Mouse (Mus musculus): Measurements from ENCODE around the gene Tial1. TPM values are rescaled to one million over a fixed set of nuclear protein-coding genes. Genes with fewer than 3 reads are reported as not detected.
A peak's percentile ranks its signal among the peaks of the same experiment; 100 is the strongest.

Gene Tial1
- total RNA-seq, 2 experiments from 2014 or later: 46.9 to 50.7 TPM

- Histone ChIP-seq H3K27ac (no peak overlapping the region), H3K4me3 (no peak overlapping the region)
- DNase-seq: no peak
- intact Hi-C loops (cut with DNase I): no loop called here
- TF ChIP-seq CTCF (IDR thresholded peaks at IDR 0.05): no peak
These were observed 20.9 kb downstream of the Tial1 start for GRCm38 (mm10) chr7:128440584-128440983.

GRCm38 (mm10) chr7:128439251-128439650 is 22.3 kb downstream of the Tial1 start:
- intact Hi-C loops (cut with DNase I): no loop called here
- Histone ChIP-seq H3K4me3 (no peak overlapping the region), H3K27ac (no peak overlapping the region)
- no peak for DNase-seq
- TF ChIP-seq CTCF (IDR thresholded peaks at IDR 0.05): no peak

GRCm38 (mm10) chr7:128438131-128438530 is 23.4 kb downstream of the Tial1 start:
- Histone ChIP-seq H3K27ac (no peak overlapping the region), H3K4me3 (no peak overlapping the region)
- intact Hi-C loops (cut with DNase I): no loop called here
- TF ChIP-seq CTCF (IDR thresholded peaks at IDR 0.05): no peak
- no peak for DNase-seq

GRCm38 (mm10) chr7:128433213-128433612 is 28.3 kb downstream of the Tial1 start:
- peak; percentile 26; the same call in 1 of the 2 replicates for TF ChIP-seq CTCF (IDR thresholded peaks at IDR 0.05)
- Histone ChIP-seq H3K27ac (no peak overlapping the region), H3K4me3 (no peak overlapping the region)
- DNase-seq: no peak
- intact Hi-C loops (cut with DNase I): no loop called here

GRCm38 (mm10) chr7:128432574-128432973 is 28.9 kb downstream of the Tial1 start:
- H3K4me3 ChIP-seq: 0 out of 2 replicates have a peak overlapping the region, but pooled peaks have one; percentile 19
- intact Hi-C loops (cut with DNase I): no loop called here
- H3K27ac ChIP-seq: no peak overlapping the region
- no peak for DNase-seq
- no peak for TF ChIP-seq CTCF (IDR thresholded peaks at IDR 0.05)

DNA sequence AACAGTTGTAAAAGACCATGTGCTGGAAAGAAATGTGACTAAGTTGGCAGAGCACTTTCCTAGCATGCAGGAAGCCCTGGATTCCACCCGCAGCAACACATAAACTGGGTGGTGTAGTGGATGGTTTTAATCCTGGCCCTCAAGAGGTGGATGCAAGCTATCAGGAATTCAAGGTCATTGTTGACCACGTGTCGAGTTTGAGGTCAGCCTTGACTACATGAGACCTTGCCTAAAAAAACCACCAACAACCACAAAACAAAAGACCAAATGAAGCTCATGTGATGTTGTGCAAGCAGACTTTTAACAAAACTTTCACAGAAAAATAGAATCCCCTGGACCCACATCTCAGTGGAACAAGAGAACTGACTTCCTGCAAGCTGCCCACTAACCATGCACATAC is 39.0 kb downstream of the Tial1 start:
- TF ChIP-seq CTCF (IDR thresholded peaks at IDR 0.05): no peak
- intact Hi-C loops (cut with DNase I): no loop called here
- H3K4me3 ChIP-seq: no peak overlapping the region
- no peak overlapping the region for H3K27ac ChIP-seq
- no peak for DNase-seq

- TF ChIP-seq CTCF (IDR thresholded peaks at IDR 0.05): no peak
- Histone ChIP-seq H3K4me3 (no peak overlapping the region), H3K27ac (no peak overlapping the region)
- intact Hi-C loops (cut with DNase I): no loop called here
- no peak for DNase-seq
These were observed 39.8 kb downstream of the Tial1 start for GRCm38 (mm10) chr7:128421701-128422100.

DNA sequence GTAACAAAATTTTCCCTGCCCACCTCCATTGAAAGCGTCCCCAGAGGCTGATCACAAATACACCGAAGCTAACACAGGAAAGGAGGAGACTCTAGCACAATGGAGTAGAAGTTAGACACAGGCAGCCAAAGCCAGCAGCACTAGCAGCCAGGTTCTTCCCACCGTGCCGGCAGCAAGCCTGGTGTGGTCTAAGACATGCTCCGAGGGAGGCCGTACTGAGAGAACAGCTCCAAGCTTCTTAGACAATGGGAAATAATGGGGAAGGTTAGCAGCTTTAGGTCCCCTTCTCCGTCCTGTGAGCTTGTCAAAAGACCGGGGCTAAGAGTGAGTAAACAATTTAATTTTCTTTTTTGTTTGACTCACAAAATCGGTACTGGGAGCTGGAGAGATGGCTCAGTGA is 41.8 kb downstream of the Tial1 start:
- intact Hi-C loops (cut with DNase I): loop anchor here (5.0 kb wide), 1 partner anchor 52 kb away; no protein-coding TSS in a partner anchor
- Histone ChIP-seq H3K4me3 (no peak overlapping the region), H3K27ac (no peak overlapping the region)
- DNase-seq: no peak
- TF ChIP-seq CTCF (IDR thresholded peaks at IDR 0.05): no peak

- H3K4me3 ChIP-seq: peak within 1 kb of the TSS; percentile 90
- peak; percentile 79 for DNase-seq
- TF ChIP-seq CTCF (IDR thresholded peaks at IDR 0.05): no peak
- peak within 1 kb of the TSS; percentile 66 for H3K27ac ChIP-seq
- intact Hi-C loops (cut with DNase I): loop anchor here (5.0 kb wide), 1 partner anchor 51 kb away; no protein-coding TSS in a partner anchor
These were observed 43.4 kb downstream of the Tial1 start, which contains the start of gene Rgs10 for GRCm38 (mm10) chr7:128417930-128418779. TSS of gene Rgs10 (minus strand) at chr7:128418758.

- no peak for DNase-seq
- TF ChIP-seq CTCF (IDR thresholded peaks at IDR 0.05): no peak
- Histone ChIP-seq H3K4me3 (peak overlapping the region; percentile 90), H3K27ac (peak overlapping the region; percentile 66)
- intact Hi-C loops (cut with DNase I): loop anchor here (5.0 kb wide), 1 partner anchor 50 kb away; no protein-coding TSS in a partner anchor
These were observed 44.1 kb downstream of the Tial1 start for GRCm38 (mm10) chr7:128417226-128417929.

GRCm38 (mm10) chr7:128416664-128417063 is 44.9 kb downstream of the Tial1 start:
- intact Hi-C loops (cut with DNase I): loop anchor here (5.0 kb wide), 1 partner anchor 49 kb away; no protein-coding TSS in a partner anchor
- Histone ChIP-seq H3K27ac (no peak overlapping the region), H3K4me3 (peak overlapping the region; percentile 90)
- no peak for TF ChIP-seq CTCF (IDR thresholded peaks at IDR 0.05)
- DNase-seq: no peak

DNA sequence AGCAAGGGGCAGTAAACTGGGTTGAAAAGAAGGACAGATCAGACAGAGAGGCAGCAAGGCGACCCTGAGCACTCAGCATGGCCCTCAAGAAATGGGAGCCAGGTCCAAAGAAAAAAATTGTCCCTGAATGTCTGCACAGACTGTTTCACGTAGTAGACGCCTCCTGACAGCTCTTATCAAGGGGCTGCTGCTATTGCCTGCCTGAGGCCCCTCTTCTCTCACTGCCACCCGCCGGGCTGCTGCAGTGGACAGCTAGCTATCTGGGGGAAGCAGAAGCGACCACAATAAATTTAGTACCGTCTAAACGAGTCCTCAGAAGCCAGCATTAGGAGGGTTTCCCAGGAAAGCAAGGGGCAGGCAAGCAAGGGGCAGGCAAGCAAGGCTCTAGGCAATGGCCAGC is 47.1 kb downstream of the Tial1 start:
- intact Hi-C loops (cut with DNase I): no loop called here
- Histone ChIP-seq H3K27ac (no peak overlapping the region), H3K4me3 (no peak overlapping the region)
- no peak for TF ChIP-seq CTCF (IDR thresholded peaks at IDR 0.05)
- no peak for DNase-seq
